Mouse (Mus musculus): ENCODE data around the gene Ipmk. TPM values are rescaled to one million over a fixed set of nuclear protein-coding genes. Genes with fewer than 3 reads are reported as not detected.
A peak's percentile ranks its signal among the peaks of the same experiment; 100 is the strongest.

Ipmk gene
- polyA plus RNA-seq, 1 experiment from 2014 or later: 18.2 TPM

- Histone ChIP-seq H3K36me3 (replicated peaks) (0 out of 2 replicates have a peak, but pooled peaks cover 7% of the 10 kb centered on the region), H3K4me2 (no peak overlapping the region), H3K9me3 (no peaks in the 10 kb centered on the region), H3K4me3 (no peak overlapping the region), H3K9ac (no peak overlapping the region), H3K27me3 (replicated peaks) (no peaks in the 10 kb centered on the region), H3K4me1 (0 out of 2 replicates have a peak, but pooled peaks cover 2% of the 10 kb centered on the region), H3K27ac (no peak overlapping the region)
- ATAC-seq (replicated peaks): no peak
- WGBS: 91% methylated on average over 12 of the region's 12 CpGs
Observed at GRCm38 (mm10) chr10:71354947-71355346, 7.4 kb downstream of the Ipmk start.

DNA sequence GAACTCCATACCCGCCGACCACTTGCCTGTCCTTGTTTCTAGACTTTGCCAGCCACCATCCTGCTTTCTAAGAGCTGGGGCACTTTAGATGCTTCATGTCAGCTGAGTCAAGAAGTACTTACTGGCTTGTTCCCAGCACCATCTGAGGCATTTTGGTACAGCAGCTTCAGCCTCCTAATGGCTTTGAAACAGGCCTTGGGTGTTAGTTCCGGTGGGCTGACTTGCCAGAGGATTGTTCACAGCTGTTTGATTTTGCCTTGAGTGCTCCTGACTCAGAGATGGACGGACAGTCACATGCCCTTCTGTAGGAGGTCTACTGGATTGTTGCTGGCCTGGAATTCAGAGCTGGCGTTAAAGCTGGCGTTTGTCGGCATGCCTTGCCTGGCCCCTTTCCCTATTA lies 13.5 kb downstream of the Ipmk start:
- Histone ChIP-seq H3K4me1 (peaks cover 15% of the 10 kb centered on the region; the same call in 1 of the 2 replicates), H3K9ac (no peak overlapping the region), H3K4me2 (no peak overlapping the region), H3K4me3 (no peak overlapping the region), H3K36me3 (replicated peaks) (no peaks in the 10 kb centered on the region; the same call in 1 of the 2 replicates), H3K9me3 (no peaks in the 10 kb centered on the region), H3K27ac (no peak overlapping the region), H3K27me3 (replicated peaks) (no peaks in the 10 kb centered on the region)
- 71% methylated on average over 7 of the region's 7 CpGs for WGBS
- no peak for ATAC-seq (replicated peaks)

DNA sequence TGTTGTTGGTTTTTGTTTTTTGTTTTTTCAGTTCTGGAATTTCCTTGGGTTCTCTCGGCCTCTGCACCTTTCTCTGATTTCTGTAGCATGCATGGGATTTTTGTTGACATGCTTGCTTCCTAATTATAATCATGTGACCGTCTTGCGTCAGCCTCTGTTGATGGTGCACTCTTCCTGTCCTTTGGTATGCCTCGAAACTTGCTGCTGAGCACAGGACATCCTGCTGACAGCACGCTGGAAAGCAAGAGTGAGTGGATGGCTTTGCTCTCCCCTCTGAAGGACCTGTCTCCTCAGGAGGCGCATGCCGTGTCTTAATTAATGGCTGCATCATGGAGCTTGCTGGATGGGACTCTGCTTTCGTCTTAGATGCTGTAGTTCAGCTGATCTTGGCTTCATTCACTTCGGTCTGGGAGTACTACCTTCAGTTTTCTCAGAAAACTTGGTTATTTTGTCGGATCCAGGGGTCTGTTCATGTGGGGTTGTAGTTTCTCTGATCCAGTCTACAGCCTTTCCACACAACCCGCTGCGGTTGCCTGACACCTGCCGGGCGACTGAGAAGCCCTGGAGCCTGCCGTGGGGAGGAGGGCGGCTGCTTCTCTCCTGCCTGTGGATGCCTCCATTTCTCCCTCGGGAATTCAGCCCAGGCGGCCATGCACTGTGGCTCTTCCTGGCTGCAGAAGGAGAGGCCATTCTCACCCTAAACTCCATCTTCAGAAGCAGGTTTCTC lies 14.4 kb downstream of the Ipmk start:
- 17% methylated on average over 18 of the region's 18 CpGs for WGBS
- ATAC-seq (replicated peaks): no peak

GRCm38 (mm10) chr10:71363440-71363839 lies 15.9 kb downstream of the Ipmk start:
- H3K4me2 ChIP-seq: no peak overlapping the region
- no peak overlapping the region for H3K9ac ChIP-seq
- H3K27me3 ChIP-seq (replicated peaks): no peaks in the 10 kb centered on the region
- H3K27ac ChIP-seq: no peak overlapping the region
- H3K4me1 ChIP-seq: peaks cover 15% of the 10 kb centered on the region; the same call in 1 of the 2 replicates
- no peaks in the 10 kb centered on the region; the same call in 1 of the 2 replicates for H3K36me3 ChIP-seq (replicated peaks)
- no peaks in the 10 kb centered on the region for H3K9me3 ChIP-seq
- ATAC-seq (replicated peaks): no peak
- 82% methylated on average over 8 of the region's 8 CpGs for WGBS
- H3K4me3 ChIP-seq: no peak overlapping the region

More for the DNA sequence above, 14.4 kb downstream of the Ipmk start:
- H3K4me3 ChIP-seq: no peak overlapping the region
- H3K4me1 ChIP-seq: peaks cover 15% of the 10 kb centered on the region; the same call in 1 of the 2 replicates
- no peak overlapping the region for H3K9ac ChIP-seq
- no peaks in the 10 kb centered on the region for H3K9me3 ChIP-seq
- H3K27ac ChIP-seq: no peak overlapping the region
- peak overlapping the region; percentile 35 for H3K4me2 ChIP-seq
- H3K36me3 ChIP-seq (replicated peaks): no peaks in the 10 kb centered on the region; the same call in 1 of the 2 replicates
- no peaks in the 10 kb centered on the region for H3K27me3 ChIP-seq (replicated peaks)

DNA sequence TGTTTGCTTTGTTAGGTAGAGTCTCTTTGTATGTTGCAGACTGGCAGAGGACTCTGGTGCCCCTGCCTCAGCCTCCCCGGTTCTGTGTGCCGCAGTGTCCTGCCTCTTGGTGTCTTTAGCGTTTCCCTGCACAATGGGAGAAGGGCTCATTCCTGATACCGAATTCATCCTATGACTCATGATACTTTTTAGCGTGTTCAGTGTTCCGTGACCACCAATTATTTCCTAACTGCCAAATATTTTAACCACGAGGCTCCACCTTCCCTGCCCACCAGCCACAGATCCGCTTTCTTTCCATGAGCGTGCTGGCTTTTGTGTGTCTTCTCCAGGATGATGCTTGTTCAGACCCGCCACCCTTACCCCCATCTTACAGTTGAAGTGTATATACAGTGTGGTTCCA lies 16.3 kb downstream of the Ipmk start:
- H3K4me2 ChIP-seq: no peak overlapping the region
- no peak overlapping the region for H3K27ac ChIP-seq
- no peak overlapping the region for H3K4me3 ChIP-seq
- peaks cover 15% of the 10 kb centered on the region; the same call in 1 of the 2 replicates for H3K4me1 ChIP-seq
- WGBS: 85% methylated on average over 10 of the region's 10 CpGs
- no peaks in the 10 kb centered on the region; the same call in 1 of the 2 replicates for H3K36me3 ChIP-seq (replicated peaks)
- no peak overlapping the region for H3K9ac ChIP-seq
- ATAC-seq (replicated peaks): no peak
- no peaks in the 10 kb centered on the region for H3K9me3 ChIP-seq
- H3K27me3 ChIP-seq (replicated peaks): no peaks in the 10 kb centered on the region

DNA sequence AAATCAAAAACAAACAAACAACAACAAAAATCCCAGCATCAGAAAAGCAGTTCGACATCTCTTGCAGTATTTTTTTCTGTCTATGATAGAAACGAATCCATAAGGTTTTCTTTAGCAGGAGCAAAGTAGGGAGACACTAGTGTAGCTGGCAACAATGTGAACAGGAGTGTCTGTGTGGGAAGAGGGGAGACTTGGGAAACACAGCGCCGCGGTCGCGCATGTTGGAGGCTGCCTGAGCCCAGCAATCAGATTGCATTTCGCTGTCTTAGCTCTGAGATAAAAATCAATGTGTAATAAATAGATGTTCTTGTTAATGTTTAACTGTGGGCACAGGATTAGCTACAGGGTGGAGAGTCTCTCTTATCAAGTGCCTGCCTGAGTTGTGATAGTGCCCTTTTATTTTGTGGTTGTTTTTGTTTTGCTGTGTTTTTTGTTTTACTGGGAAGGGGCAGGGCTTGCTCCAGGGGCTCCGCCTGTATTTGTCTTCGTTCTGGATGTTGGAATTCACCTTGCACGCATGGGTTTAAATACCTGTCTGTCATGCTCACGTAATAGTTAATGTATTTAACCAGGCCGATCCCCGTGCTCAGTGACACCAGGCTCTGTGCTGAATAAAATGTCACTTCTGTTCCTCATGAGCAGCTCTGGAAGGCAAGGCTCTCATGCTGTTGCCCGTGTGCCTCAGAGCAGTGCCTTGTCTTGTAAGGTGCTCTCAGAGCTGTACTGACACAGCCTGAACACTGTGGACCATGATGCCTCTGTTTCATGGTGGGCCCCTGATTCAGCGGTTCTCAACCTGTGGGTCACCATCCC lies 20.8 kb downstream of the Ipmk start:
- no peak overlapping the region for H3K4me2 ChIP-seq
- no peak overlapping the region for H3K9ac ChIP-seq
- H3K4me1 ChIP-seq: no peaks in the 10 kb centered on the region
- WGBS: 77% methylated on average over 16 of the region's 16 CpGs
- no peak overlapping the region for H3K4me3 ChIP-seq
- H3K27me3 ChIP-seq (replicated peaks): no peaks in the 10 kb centered on the region
- no peak overlapping the region for H3K27ac ChIP-seq
- 0 out of 2 replicates have a peak, but pooled peaks have one; percentile 42 for ATAC-seq (replicated peaks)
- H3K36me3 ChIP-seq (replicated peaks): peaks cover 5% of the 10 kb centered on the region; the same call in 1 of the 2 replicates
- H3K9me3 ChIP-seq: no peaks in the 10 kb centered on the region

DNA sequence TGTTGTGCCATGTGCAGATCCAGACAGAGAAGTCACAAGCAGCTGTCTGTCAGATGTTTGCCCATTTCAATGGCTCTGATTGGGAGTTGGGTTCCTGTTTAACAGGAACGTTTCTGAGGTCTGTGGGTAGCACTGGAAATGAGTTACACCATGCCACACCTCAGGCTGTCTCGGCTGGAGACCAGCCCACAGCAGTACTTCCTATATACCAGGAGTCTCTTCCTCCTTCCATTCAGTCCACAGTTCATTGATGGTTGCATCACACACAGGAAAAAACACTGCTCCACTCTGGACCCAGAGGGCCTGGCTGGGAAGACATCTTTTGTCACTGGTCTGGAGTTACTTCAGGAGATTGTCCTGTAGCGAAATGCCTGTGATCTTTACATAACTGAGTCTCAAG lies 21.9 kb downstream of the Ipmk start:
- Histone ChIP-seq H3K4me1 (no peaks in the 10 kb centered on the region), H3K36me3 (replicated peaks) (peaks cover 8% of the 10 kb centered on the region; the same call in 1 of the 2 replicates), H3K4me2 (no peak overlapping the region), H3K27me3 (replicated peaks) (no peaks in the 10 kb centered on the region), H3K27ac (no peak overlapping the region), H3K4me3 (no peak overlapping the region), H3K9ac (no peak overlapping the region), H3K9me3 (no peaks in the 10 kb centered on the region)
- ATAC-seq (replicated peaks): no peak
- WGBS: 93% methylated on average over 3 of the region's 3 CpGs

DNA sequence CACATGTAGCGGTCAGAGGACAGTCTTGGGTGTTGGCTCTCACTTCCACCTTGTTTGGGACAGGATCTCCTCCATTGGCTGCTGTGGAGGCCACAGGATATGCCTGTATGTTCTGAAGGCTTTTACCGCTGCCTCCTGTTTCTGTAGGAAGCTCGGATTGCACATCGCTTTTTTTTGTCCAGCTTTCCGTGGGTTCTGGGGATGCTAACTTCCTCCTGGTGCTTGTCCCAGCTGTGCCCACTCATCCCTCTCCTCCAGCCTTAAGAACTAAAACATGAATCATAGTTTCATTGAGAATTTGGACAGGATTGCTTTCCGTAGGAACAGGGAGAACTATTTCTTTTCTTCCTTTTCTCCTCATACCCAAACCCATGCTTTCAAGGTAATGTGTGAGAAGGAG lies 24.3 kb downstream of the Ipmk start:
- no peaks in the 10 kb centered on the region for H3K4me1 ChIP-seq
- no peak overlapping the region for H3K9ac ChIP-seq
- H3K27ac ChIP-seq: no peak overlapping the region
- no peak overlapping the region for H3K4me3 ChIP-seq
- no peak overlapping the region for H3K4me2 ChIP-seq
- ATAC-seq (replicated peaks): no peak
- no peaks in the 10 kb centered on the region for H3K9me3 ChIP-seq
- WGBS: 87% methylated on average over 6 of the region's 6 CpGs
- H3K36me3 ChIP-seq (replicated peaks): peaks cover 10% of the 10 kb centered on the region; the same call in 1 of the 2 replicates
- no peaks in the 10 kb centered on the region for H3K27me3 ChIP-seq (replicated peaks)

GRCm38 (mm10) chr10:71373706-71374105 lies 26.1 kb downstream of the Ipmk start:
- 92% methylated on average over 11 of the region's 11 CpGs for WGBS
- Histone ChIP-seq H3K4me3 (no peak overlapping the region), H3K9me3 (no peaks in the 10 kb centered on the region), H3K4me2 (no peak overlapping the region), H3K36me3 (replicated peaks) (peaks cover 13% of the 10 kb centered on the region; the same call in 1 of the 2 replicates), H3K27me3 (replicated peaks) (no peaks in the 10 kb centered on the region), H3K4me1 (no peaks in the 10 kb centered on the region), H3K9ac (no peak overlapping the region), H3K27ac (no peak overlapping the region)
- no peak for ATAC-seq (replicated peaks)

DNA sequence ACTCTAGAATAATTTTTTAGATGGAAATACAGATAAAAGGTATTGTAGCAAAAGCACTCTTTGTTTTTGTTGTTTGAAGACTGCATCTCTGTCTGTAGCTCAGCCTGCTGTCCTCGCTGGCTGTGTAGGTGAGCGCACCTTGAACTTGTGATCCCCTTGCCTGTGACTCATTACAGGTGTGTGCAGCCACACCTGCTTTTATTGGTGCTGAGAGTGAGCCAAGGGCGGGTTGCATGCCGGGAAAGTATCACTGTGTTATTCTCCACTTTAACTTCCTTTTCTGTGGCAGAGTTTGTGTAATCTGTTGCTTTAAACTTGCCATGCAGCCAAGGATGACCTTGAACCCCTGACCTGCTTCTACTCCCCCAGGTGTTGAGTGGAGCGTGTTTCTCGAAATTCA lies 28.5 kb downstream of the Ipmk start:
- WGBS: 96% methylated on average over 6 of the region's 6 CpGs

GRCm38 (mm10) chr10:71380406-71380805 lies 32.8 kb downstream of the Ipmk start:
- no peak for ATAC-seq (replicated peaks)
- Histone ChIP-seq H3K4me1 (no peaks in the 10 kb centered on the region), H3K27me3 (replicated peaks) (no peaks in the 10 kb centered on the region), H3K27ac (no peak overlapping the region), H3K36me3 (replicated peaks) (peaks cover 13% of the 10 kb centered on the region; the same call in 1 of the 2 replicates), H3K9me3 (no peaks in the 10 kb centered on the region), H3K4me3 (no peak overlapping the region), H3K9ac (no peak overlapping the region), H3K4me2 (no peak overlapping the region)
- WGBS: 95% methylated on average over 7 of the region's 7 CpGs

More for the DNA sequence above, 28.5 kb downstream of the Ipmk start:
- Histone ChIP-seq H3K27me3 (replicated peaks) (no peaks in the 10 kb centered on the region), H3K9me3 (no peaks in the 10 kb centered on the region), H3K4me1 (no peaks in the 10 kb centered on the region), H3K4me3 (no peak overlapping the region), H3K36me3 (replicated peaks) (peaks cover 17% of the 10 kb centered on the region; the same call in 1 of the 2 replicates), H3K4me2 (no peak overlapping the region), H3K9ac (no peak overlapping the region), H3K27ac (no peak overlapping the region)
- no peak for ATAC-seq (replicated peaks)

DNA sequence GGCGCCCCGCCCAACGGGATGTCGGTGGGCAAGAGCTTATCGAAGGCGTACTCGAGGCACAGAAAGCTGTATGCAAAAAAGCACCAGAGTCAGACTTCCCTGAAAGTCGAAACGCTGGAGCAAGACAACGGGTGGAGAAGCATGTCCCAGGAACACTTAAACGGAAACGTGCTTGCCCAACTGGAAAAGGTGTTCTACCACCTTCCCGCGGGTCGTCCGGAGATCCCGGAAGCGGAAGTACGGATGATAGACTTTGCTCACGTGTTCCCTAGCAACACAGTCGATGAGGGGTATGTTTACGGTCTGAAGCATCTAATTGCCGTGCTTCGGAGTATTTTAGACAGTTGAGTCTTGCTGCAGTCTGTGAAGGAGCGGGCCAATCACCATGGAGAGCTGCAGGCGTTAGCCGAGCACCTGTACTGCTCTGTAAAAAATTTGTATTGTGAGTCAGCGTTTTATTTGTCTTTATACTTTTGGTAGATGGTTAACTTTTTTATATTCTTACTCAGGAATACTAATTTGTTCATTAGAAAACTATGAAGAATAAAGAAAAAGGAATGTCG lies 34.0 kb downstream of the Ipmk start:
- ATAC-seq (replicated peaks): no peak
- no peak overlapping the region for H3K9ac ChIP-seq
- 90% methylated on average over 29 of the region's 29 CpGs for WGBS

More for the DNA sequence above, 34.0 kb downstream of the Ipmk start:
- Histone ChIP-seq H3K36me3 (replicated peaks) (peaks cover 13% of the 10 kb centered on the region; the same call in 1 of the 2 replicates), H3K27ac (no peak overlapping the region), H3K4me3 (no peak overlapping the region), H3K4me2 (no peak overlapping the region), H3K9me3 (no peaks in the 10 kb centered on the region), H3K4me1 (no peaks in the 10 kb centered on the region), H3K27me3 (replicated peaks) (no peaks in the 10 kb centered on the region)
